Mouse (Mus musculus) stomach, embryonic 16.5 days (tissue): ENCODE results near the gene Trim11. TPM values are rescaled to one million over a fixed set of nuclear protein-coding genes. Genes with fewer than 3 reads are reported as not detected.
A peak's percentile ranks its signal among the peaks of the same experiment; 100 is the strongest.

Experiments
- ATAC-seq: fragments of 200-750 bp; cut with Nextera tagmentation; 2 replicates; pipeline ENCODE4 v1.8.0; 2017; ENCODE audit warnings: moderate number of reproducible peaks, moderate TSS enrichment; ENCODE audit not compliant: insufficient read depth, low FRiP score
- H3K27ac ChIP-seq: fragments of 300-500 bp; sonication (generic); 2 replicates; pipeline ENCODE4 v1.5.1; 2014; ENCODE audit warnings: low read length
- H3K27me3 ChIP-seq: fragments of 300-500 bp; sonication (generic); 2 replicates; pipeline ENCODE4 v1.6.1; 2014; ENCODE audit warnings: low read length, control low read depth, mixed read lengths; ENCODE audit not compliant: control insufficient read depth, insufficient read depth
- H3K36me3 ChIP-seq: fragments of 300-500 bp; sonication (generic); 2 replicates; pipeline ENCODE4 v1.6.1; 2014; ENCODE audit warnings: low read length; ENCODE audit not compliant: control insufficient read depth, insufficient read depth
- H3K4me1 ChIP-seq: fragments of 300-500 bp; sonication (generic); 2 replicates; pipeline ENCODE4 v1.6.1; 2014; ENCODE audit warnings: low read length, control low read depth, mixed read lengths; ENCODE audit not compliant: control insufficient read depth, insufficient read depth
- H3K4me2 ChIP-seq: fragments of 300-500 bp; sonication (generic); 2 replicates; pipeline ENCODE4 v1.6.1; 2014; ENCODE audit warnings: low read depth, low read length, mixed read lengths
- H3K4me3 ChIP-seq: fragments of 300-500 bp; sonication (generic); replicated peaks from 2 replicates; pipeline ENCODE4 v1.5.1; 2014; ENCODE audit warnings: mild to moderate bottlenecking, low read length
- H3K9ac ChIP-seq: fragments of 300-500 bp; sonication (generic); 2 replicates; pipeline ENCODE4 v1.6.1; 2014; ENCODE audit warnings: low read length
- H3K9me3 ChIP-seq: fragments of 300-500 bp; sonication (generic); replicated peaks from 2 replicates; pipeline ENCODE4 v1.6.1; 2016; ENCODE audit warnings: low read length, control low read depth; ENCODE audit not compliant: control insufficient read depth
- WGBS: fragments of 180-500 bp; shearing (Covaris S2); extraction: QIAGEN DNeasy Blood & Tissue Kit; methylation state at CpG from one replicate; pipeline ENCODE4 v1.1.7; 2014; 5-methylcytosine and 5-hydroxymethylcytosine counted together
- polyA plus RNA-seq: library from polyadenylated mRNA; unstranded; fragments of >200 nt; fragmentation: Nextera tagmentation; extraction: Ambion mirVana; gene quantifications from 2 replicates; pipeline ENCODE4 v1.2.1, GENCODE M21; 2015

The Trim11 gene
- polyA plus RNA-seq, 1 experiment from 2014 or later, result 20.8 TPM

GRCm38 (mm10) chr11:58963543-58963942 lies 14.3 kb upstream of the Trim11 start:
- Histone ChIP-seq H3K4me1 (peaks cover 5% of the 10 kb centered on the region; the same call in 1 of the 2 replicates), H3K27ac (no peak overlapping the region), H3K27me3 (peaks cover 20% of the 10 kb centered on the region), H3K9me3 (peaks cover 6% of the 10 kb centered on the region), H3K9ac (no peak overlapping the region), H3K4me2 (no peak overlapping the region), H3K4me3 (no peak overlapping the region), H3K36me3 (no peaks in the 10 kb centered on the region)
- WGBS, result 37% methylated on average over 17 of the region's 17 CpGs
- ATAC-seq, result no peak

- no peak for ATAC-seq
- Histone ChIP-seq H3K9ac (no peak overlapping the region), H3K27ac (no peak overlapping the region), H3K36me3 (no peaks in the 10 kb centered on the region), H3K9me3 (peaks cover 6% of the 10 kb centered on the region), H3K4me3 (no peak overlapping the region), H3K4me2 (no peak overlapping the region), H3K4me1 (peaks cover 5% of the 10 kb centered on the region; the same call in 1 of the 2 replicates), H3K27me3 (peaks cover 20% of the 10 kb centered on the region)
- WGBS, result 81% methylated on average over 7 of the region's 7 CpGs
Measured at GRCm38 (mm10) chr11:58964216-58964615, 13.7 kb upstream of the Trim11 start.

GRCm38 (mm10) chr11:58965001-58965760 lies 12.7 kb upstream of the Trim11 start:
- Histone ChIP-seq H3K9me3 (peaks cover 6% of the 10 kb centered on the region), H3K9ac (no peak overlapping the region), H3K36me3 (no peaks in the 10 kb centered on the region), H3K4me2 (no peak overlapping the region), H3K4me1 (no peaks in the 10 kb centered on the region), H3K4me3 (no peak overlapping the region), H3K27me3 (peaks cover 20% of the 10 kb centered on the region), H3K27ac (no peak overlapping the region)
- ATAC-seq, result no peak
- 45% methylated on average over 12 of the region's 12 CpGs for WGBS

- H3K36me3 ChIP-seq, result peaks cover 3% of the 10 kb centered on the region; the same call in 1 of the 2 replicates
- no peak overlapping the region for H3K4me2 ChIP-seq
- H3K9ac ChIP-seq, result no peak overlapping the region
- no peaks in the 10 kb centered on the region for H3K4me1 ChIP-seq
- H3K27me3 ChIP-seq, result peaks cover 10% of the 10 kb centered on the region
- no peaks in the 10 kb centered on the region for H3K9me3 ChIP-seq
- H3K27ac ChIP-seq, result no peak overlapping the region
- 91% methylated on average over 1 of the region's 1 CpGs for WGBS
- no peak for ATAC-seq
- H3K4me3 ChIP-seq, result no peak overlapping the region
Measured at GRCm38 (mm10) chr11:58967346-58967745, 10.5 kb upstream of the Trim11 start.

- Histone ChIP-seq H3K36me3 (peaks cover 3% of the 10 kb centered on the region; the same call in 1 of the 2 replicates), H3K9me3 (no peaks in the 10 kb centered on the region), H3K27me3 (peaks cover 4% of the 10 kb centered on the region), H3K4me1 (no peaks in the 10 kb centered on the region), H3K9ac (no peak overlapping the region), H3K4me3 (no peak overlapping the region), H3K27ac (no peak overlapping the region), H3K4me2 (no peak overlapping the region)
- ATAC-seq, result no peak
- WGBS, result 72% methylated on average over 7 of the region's 7 CpGs
Measured at GRCm38 (mm10) chr11:58968551-58968950, 9.3 kb upstream of the Trim11 start.

- Histone ChIP-seq H3K4me3 (no peak overlapping the region), H3K9me3 (no peaks in the 10 kb centered on the region), H3K4me1 (no peaks in the 10 kb centered on the region), H3K9ac (no peak overlapping the region), H3K36me3 (peaks cover 3% of the 10 kb centered on the region; the same call in 1 of the 2 replicates), H3K27ac (no peak overlapping the region), H3K4me2 (no peak overlapping the region), H3K27me3 (no peaks in the 10 kb centered on the region)
- 82% methylated on average over 8 of the region's 8 CpGs for WGBS
- ATAC-seq, result peak; percentile 25; the same call in 1 of the 2 replicates
Measured at GRCm38 (mm10) chr11:58969027-58969426, 8.9 kb upstream of the Trim11 start.

- Histone ChIP-seq H3K36me3 (peaks cover 4% of the 10 kb centered on the region; the same call in 1 of the 2 replicates), H3K9me3 (no peaks in the 10 kb centered on the region), H3K4me3 (no peak overlapping the region), H3K27ac (no peak overlapping the region), H3K9ac (no peak overlapping the region), H3K4me2 (no peak overlapping the region), H3K27me3 (no peaks in the 10 kb centered on the region), H3K4me1 (no peaks in the 10 kb centered on the region)
- 52% methylated on average over 6 of the region's 6 CpGs for WGBS
- ATAC-seq, result no peak
Measured at GRCm38 (mm10) chr11:58969659-58970058, 8.2 kb upstream of the Trim11 start.

GRCm38 (mm10) chr11:58970831-58971530 lies 6.9 kb upstream of the Trim11 start:
- no peak for ATAC-seq
- H3K9ac ChIP-seq, result no peak overlapping the region
- H3K27me3 ChIP-seq, result no peaks in the 10 kb centered on the region
- no peak overlapping the region for H3K27ac ChIP-seq
- no peaks in the 10 kb centered on the region for H3K9me3 ChIP-seq
- 88% methylated on average over 21 of the region's 21 CpGs for WGBS
- no peak overlapping the region for H3K4me3 ChIP-seq
- H3K4me1 ChIP-seq, result no peaks in the 10 kb centered on the region
- peaks cover 6% of the 10 kb centered on the region; the same call in 1 of the 2 replicates for H3K36me3 ChIP-seq
- H3K4me2 ChIP-seq, result no peak overlapping the region

GRCm38 (mm10) chr11:58971796-58972195 lies 6.1 kb upstream of the Trim11 start:
- no peak for ATAC-seq

More at GRCm38 (mm10) chr11:58971796-58972195, 6.1 kb upstream of the Trim11 start:
- H3K36me3 ChIP-seq, result peaks cover 6% of the 10 kb centered on the region; the same call in 1 of the 2 replicates
- H3K27me3 ChIP-seq, result no peaks in the 10 kb centered on the region
- no peak overlapping the region for H3K4me2 ChIP-seq
- H3K27ac ChIP-seq, result no peak overlapping the region
- no peaks in the 10 kb centered on the region for H3K4me1 ChIP-seq
- no peaks in the 10 kb centered on the region for H3K9me3 ChIP-seq
- H3K9ac ChIP-seq, result no peak overlapping the region
- 89% methylated on average over 3 of the region's 3 CpGs for WGBS
- no peak overlapping the region for H3K4me3 ChIP-seq
